Mouse (Mus musculus) myocyte (in vitro differentiated cells): Measurements from ENCODE around the gene 1700015G11Rik. TPM values are rescaled to one million over a fixed set of nuclear protein-coding genes. Genes with fewer than 3 reads are reported as not detected.

Experiments used
- H3K27me3 ChIP-seq: one replicate; pipeline ENCODE4 v1.6.1; 2011; ENCODE audit not compliant: control insufficient read depth, insufficient read depth, insufficient read length
- H3K36me3 ChIP-seq: one replicate; pipeline ENCODE4 v1.6.1; 2011; ENCODE audit not compliant: control insufficient read depth, insufficient read depth
- H3K4me2 ChIP-seq: one replicate; pipeline ENCODE4 v1.6.1; 2011; ENCODE audit warnings: low read depth, control low read depth
- H3K4me3 ChIP-seq: one replicate; pipeline ENCODE4 v1.5.1; 2011; ENCODE audit warnings: mild to moderate bottlenecking, control low read depth, moderate library complexity
- H3K79me2 ChIP-seq: one replicate; pipeline ENCODE4 v1.6.1; 2011; ENCODE audit not compliant: control insufficient read depth, insufficient read depth
- H3ac ChIP-seq: one replicate; pipeline ENCODE4 v1.6.1; 2011; ENCODE audit not compliant: control insufficient read depth, insufficient read length
- CEBPB ChIP-seq: IDR thresholded peaks from 2 replicates; pipeline ENCODE4 v1.6.1; 2011; ENCODE audit warnings: mild to moderate bottlenecking, moderate library complexity; ENCODE audit not compliant: poor library complexity, insufficient read depth, severe bottlenecking
- E2F4 ChIP-seq: IDR thresholded peaks from one replicate; pipeline ENCODE4 v1.6.1; 2011; ENCODE audit warnings: mild to moderate bottlenecking, control low read depth, moderate library complexity; ENCODE audit not compliant: insufficient read depth
- MAX ChIP-seq: IDR thresholded peaks from one replicate; pipeline ENCODE4 v1.6.1; 2011; ENCODE audit warnings: low read depth, mild to moderate bottlenecking, control low read depth
- MYOD1 ChIP-seq, 3 experiments: IDR thresholded peaks; one replicate each; pipeline ENCODE4 v1.6.1; 2011; ENCODE audit warnings: control low read depth in 2 of 3, low read depth in 2 of 3, mild to moderate bottlenecking in 2 of 3, moderate library complexity in 1 of 3; ENCODE audit not compliant: insufficient read length in 2 of 3, control insufficient read depth in 1 of 3
- MYOG ChIP-seq, 3 experiments: IDR thresholded peaks; one replicate each; pipeline ENCODE4 v1.6.1; 2011; ENCODE audit warnings: control low read depth in 2 of 3, low read depth in 2 of 3, mild to moderate bottlenecking in 2 of 3; ENCODE audit not compliant: insufficient read length in 2 of 3, control insufficient read depth in 1 of 3, insufficient read depth in 1 of 3
- POLR2A ChIP-seq: IDR thresholded peaks from one replicate; pipeline ENCODE4 v1.6.1; 2011; ENCODE audit warnings: low read depth, mild to moderate bottlenecking, control low read depth, moderate library complexity; ENCODE audit not compliant: insufficient read length
- POLR2AphosphoS2 ChIP-seq: IDR thresholded peaks from one replicate; pipeline ENCODE4 v1.6.1; 2011; ENCODE audit warnings: low read depth, control low read depth; ENCODE audit not compliant: insufficient read length
- REST ChIP-seq: IDR thresholded peaks from one replicate; pipeline ENCODE4 v1.6.1; 2011; ENCODE audit warnings: mild to moderate bottlenecking, control low read depth, moderate library complexity; ENCODE audit not compliant: insufficient read depth, insufficient read length
- SRF ChIP-seq: IDR thresholded peaks from one replicate; pipeline ENCODE4 v1.6.1; 2011; ENCODE audit warnings: low read depth; ENCODE audit not compliant: control insufficient read depth, insufficient read length
- TCF12 ChIP-seq: IDR thresholded peaks from one replicate; pipeline ENCODE4 v1.6.1; 2011; ENCODE audit warnings: mild to moderate bottlenecking, control low read depth; ENCODE audit not compliant: poor library complexity, insufficient read depth, severe bottlenecking
- TCF3 ChIP-seq: IDR thresholded peaks from one replicate; pipeline ENCODE4 v1.6.1; 2011; ENCODE audit warnings: low read depth, control low read depth; ENCODE audit not compliant: insufficient read length
- USF1 ChIP-seq: IDR thresholded peaks from one replicate; pipeline ENCODE4 v1.6.1; 2011; ENCODE audit warnings: low read depth, mild to moderate bottlenecking, control low read depth, moderate library complexity
- polyA plus RNA-seq: library from polyadenylated mRNA; unstranded; fragments of >200 nt; fragmentation: generic; extraction: Trizol; gene quantifications from one replicate; pipeline ENCODE4 v1.2.1, GENCODE M21; 2012; ENCODE audit warnings: missing spikeins

1700015G11Rik gene
- polyA plus RNA-seq, 1 experiment = not detected

- H3ac ChIP-seq = no peak overlapping the region
- H3K27me3 ChIP-seq = no peaks in the 10 kb centered on the region
- no peak overlapping the region for H3K4me3 ChIP-seq
- H3K36me3 ChIP-seq = no peaks in the 10 kb centered on the region
- H3K79me2 ChIP-seq = no peaks in the 10 kb centered on the region
- no peak overlapping the region for H3K4me2 ChIP-seq
- TF ChIP-seq SRF = no peak
- no peak for TF ChIP-seq MAX
- TF ChIP-seq TCF12 = no peak
- no peak for TF ChIP-seq E2F4
- no peak for TF ChIP-seq REST
- TF ChIP-seq MYOG (IDR thresholded peaks at IDR 0.05; ENCODE audit: control insufficient read depth in 1 of 3, insufficient read depth in 1 of 3, insufficient read length in 2 of 3, low read depth in 2 of 3) = no peak
- no peak for TF ChIP-seq CEBPB
- no peak for TF ChIP-seq POLR2A
- TF ChIP-seq USF1 = no peak
- no peak for TF ChIP-seq TCF3
- TF ChIP-seq POLR2AphosphoS2 = no peak
- no peak for TF ChIP-seq MYOD1 (IDR thresholded peaks at IDR 0.05; ENCODE audit: control insufficient read depth in 1 of 3, insufficient read length in 2 of 3, low read depth in 2 of 3)
Observed at GRCm38 (mm10) chr7:51962219-51962952, 53.1 kb downstream of the 1700015G11Rik start.

Other genes starting within 250 kb of the 1700015G11Rik start
- gene Gas2, start 153.7 kb downstream of the 1700015G11Rik start, polyA plus RNA-seq = 8.5 TPM
- 7.2 TPM for gene Fancf, start 153.5 kb downstream of the 1700015G11Rik start, polyA plus RNA-seq
- gene Svip, start 9.7 kb downstream of the 1700015G11Rik start, polyA plus RNA-seq = 0.80 TPM